Mouse (Mus musculus) bone marrow macrophage, adult 2 months (primary cell): ENCODE results near the gene Cebpz.

ENCODE experiments used
- CTCF ChIP-seq: IDR thresholded peaks from 2 replicates; pipeline ENCODE4 v1.5.1; 2012; ENCODE audit warnings: low read depth, mild to moderate bottlenecking, low read length, moderate library complexity
- POLR2A ChIP-seq: IDR thresholded peaks from 2 replicates; pipeline ENCODE4 v1.6.1; 2012; ENCODE audit warnings: mild to moderate bottlenecking, low read depth, low read length, borderline replicate concordance

GRCm38 (mm10) chr17:78917696-78918095, 19.2 kb downstream of the Cebpz start:
- TF ChIP-seq CTCF: no peak
- no peak for TF ChIP-seq POLR2A
